Mouse (Mus musculus) pancreas, adult 10 weeks (tissue): ENCODE data around the gene Diaph2. TPM values are rescaled to one million over a fixed set of nuclear protein-coding genes. Genes with fewer than 3 reads are reported as not detected.

Experiments used
- polyA plus RNA-seq: library from polyadenylated mRNA; stranded (reverse); fragments of 350-450 nt; fragmentation: Illumina TruSeq; extraction: RNeasy Lipid Tissue Mini Kit (QIAGEN cat#74804); gene quantifications from one replicate; pipeline ENCODE4 v1.2.3, GENCODE M21; 2015; ENCODE audit warnings: low read depth, low replicate concordance; ENCODE audit not compliant: insufficient read depth

Gene Diaph2
- 2.6 TPM for polyA plus RNA-seq

GRCm38 (mm10) chrX:129749571-129750061 is at the start of gene Diaph2:
Diaph2 (plus strand) TSS chrX:129749742.

